Mouse (Mus musculus) lung, postnatal 0 days (tissue): ENCODE data around the gene U2af1. TPM values are rescaled to one million over a fixed set of nuclear protein-coding genes. Genes with fewer than 3 reads are reported as not detected.

ENCODE experiments used
- ATAC-seq: fragments of 200-750 bp; cut with Nextera tagmentation; 2 replicates; pipeline ENCODE4 v1.8.0; 2017; ENCODE audit warnings: moderate library complexity
- DNase-seq: peaks from one replicate; pipeline ENCODE4 v3.0.0-alpha.2; 2016; ENCODE audit warnings: low spot score
- H3K27ac ChIP-seq: fragments of 300-500 bp; sonication (generic); 2 replicates; pipeline ENCODE4 v1.5.1; 2014; ENCODE audit warnings: antibody characterized with exemption, mild to moderate bottlenecking, low read length, mixed read lengths
- H3K27me3 ChIP-seq: fragments of 300-500 bp; sonication (generic); replicated peaks from 2 replicates; pipeline ENCODE4 v1.6.1; 2014; ENCODE audit warnings: low read length, mixed read lengths; ENCODE audit not compliant: insufficient read depth
- H3K36me3 ChIP-seq: fragments of 300-500 bp; sonication (generic); 2 replicates; pipeline ENCODE4 v1.6.1; 2014; ENCODE audit warnings: low read length, mixed read lengths; ENCODE audit not compliant: insufficient read depth
- H3K4me1 ChIP-seq: fragments of 300-500 bp; sonication (generic); 2 replicates; pipeline ENCODE4 v1.6.1; 2014; ENCODE audit warnings: antibody characterized with exemption, low read depth, low read length, mixed read lengths; ENCODE audit not compliant: insufficient read depth
- H3K4me2 ChIP-seq: fragments of 300-500 bp; sonication (generic); replicated peaks from 2 replicates; pipeline ENCODE4 v1.6.1; 2014; ENCODE audit warnings: low read depth, mild to moderate bottlenecking, low read length, moderate library complexity, mixed read lengths
- H3K4me3 ChIP-seq: fragments of 300-500 bp; sonication (generic); 2 replicates; pipeline ENCODE4 v1.5.1; 2014; ENCODE audit warnings: low read depth, low read length
- H3K9ac ChIP-seq: fragments of 300-500 bp; sonication (generic); replicated peaks from 2 replicates; pipeline ENCODE4 v1.6.1; 2014; ENCODE audit warnings: low read depth, mild to moderate bottlenecking
- H3K9me3 ChIP-seq: fragments of 300-500 bp; sonication (generic); 2 replicates; pipeline ENCODE4 v1.6.1; 2016; ENCODE audit warnings: low read length, mixed read lengths
- CTCF ChIP-seq: IDR thresholded peaks from 2 replicates; pipeline ENCODE4 v1.5.1; 2016; ENCODE audit warnings: antibody characterized with exemption, mild to moderate bottlenecking
- EP300 ChIP-seq: IDR thresholded peaks from 2 replicates; pipeline ENCODE4 v1.6.1; 2016; ENCODE audit warnings: antibody characterized with exemption, mild to moderate bottlenecking, control low read depth
- WGBS: fragments of 180-500 bp; shearing (Covaris S2); extraction: QIAGEN DNeasy Blood & Tissue Kit; methylation state at CpG from one replicate; pipeline ENCODE4 v1.1.7; 2014; 5-methylcytosine and 5-hydroxymethylcytosine counted together
- polyA plus RNA-seq: library from polyadenylated mRNA; unstranded; fragments of >200 nt; fragmentation: Nextera tagmentation; extraction: Ambion mirVana; gene quantifications from 2 replicates; pipeline ENCODE4 v1.2.1, GENCODE M21; 2015

U2af1 gene
- polyA plus RNA-seq, 1 experiment from 2014 or later = 161 TPM

DNA sequence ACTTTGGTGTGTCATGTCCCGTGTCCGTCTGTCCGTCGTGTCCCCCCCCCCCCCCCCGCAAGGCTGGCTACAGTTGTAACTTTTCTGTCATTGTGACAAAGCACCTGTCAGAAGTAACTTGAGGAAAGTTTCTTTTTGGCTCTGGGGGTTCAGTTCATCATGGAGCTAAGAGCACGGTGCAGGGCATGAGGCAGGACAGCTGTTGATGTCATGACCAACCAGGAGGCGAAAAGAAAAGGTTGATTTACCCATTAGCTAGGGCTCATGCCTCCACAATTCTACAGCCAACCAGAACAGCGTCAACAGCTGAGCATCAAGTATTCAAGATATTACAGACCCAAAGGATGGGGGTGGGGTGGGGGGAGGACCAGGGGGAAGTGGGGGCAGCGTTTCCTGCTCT, 9.6 kb upstream of the U2af1 start:
- H3K4me2 ChIP-seq = no peak overlapping the region
- no peak overlapping the region for H3K9ac ChIP-seq
- no peaks in the 10 kb centered on the region for H3K9me3 ChIP-seq
- no peak for TF ChIP-seq CTCF
- TF ChIP-seq EP300 = no peak
- no peak overlapping the region for H3K27ac ChIP-seq
- DNase-seq = no peak
- WGBS = 44% methylated on average over 5 of the region's 9 CpGs
- no peak overlapping the region for H3K4me3 ChIP-seq
- H3K36me3 ChIP-seq = no peaks in the 10 kb centered on the region
- no peaks in the 10 kb centered on the region for H3K27me3 ChIP-seq
- H3K4me1 ChIP-seq = no peaks in the 10 kb centered on the region
- ATAC-seq = no peak

DNA sequence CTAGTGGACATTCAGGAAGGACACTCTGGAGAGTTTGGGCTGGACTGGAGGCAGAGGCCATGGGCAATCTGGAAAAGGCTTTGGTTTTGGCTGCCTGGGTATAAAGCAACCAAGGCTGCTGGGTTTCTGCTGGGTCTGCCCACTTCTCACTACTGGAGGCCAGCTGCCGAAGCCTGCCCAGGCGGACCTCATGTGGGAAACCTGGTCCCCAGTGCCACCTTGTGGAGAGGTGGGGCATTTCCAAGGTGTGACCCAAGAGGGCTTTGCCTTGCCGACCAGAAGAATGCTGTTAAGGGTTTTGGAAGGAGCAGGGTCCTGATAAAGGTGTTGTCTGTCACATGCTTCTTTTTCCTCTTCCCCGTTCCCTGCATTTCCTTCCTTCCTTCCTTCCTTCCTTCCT, 6.1 kb upstream of the U2af1 start:
- H3K27me3 ChIP-seq = no peaks in the 10 kb centered on the region
- DNase-seq (peak; percentile 90), ATAC-seq (peak; percentile 92)
- no peak overlapping the region for H3K9ac ChIP-seq
- WGBS = 6% methylated on average over 4 of the region's 4 CpGs
- H3K4me2 ChIP-seq = no peak overlapping the region
- no peaks in the 10 kb centered on the region for H3K9me3 ChIP-seq
- TF ChIP-seq EP300 (no peak), CTCF (peak; percentile 94)
- no peak overlapping the region for H3K27ac ChIP-seq
- H3K4me1 ChIP-seq = no peaks in the 10 kb centered on the region
- no peaks in the 10 kb centered on the region for H3K36me3 ChIP-seq
- H3K4me3 ChIP-seq = no peak overlapping the region

GRCm38 (mm10) chr17:31662855-31663254, 4.2 kb upstream of the U2af1 start:
- Histone ChIP-seq H3K4me3 (no peak overlapping the region), H3K4me2 (no peak overlapping the region), H3K27me3 (no peaks in the 10 kb centered on the region), H3K4me1 (peaks cover 4% of the 10 kb centered on the region; the same call in 1 of the 2 replicates), H3K27ac (no peak overlapping the region), H3K36me3 (no peaks in the 10 kb centered on the region), H3K9ac (no peak overlapping the region), H3K9me3 (no peaks in the 10 kb centered on the region)
- DNase-seq (no peak), ATAC-seq (no peak)
- no peak for TF ChIP-seq EP300
- TF ChIP-seq CTCF = peak; percentile 38; the same call in 1 of the 2 replicates

GRCm38 (mm10) chr17:31660661-31661250, 2.1 kb upstream of the U2af1 start:
- H3K4me1 ChIP-seq = peaks cover 12% of the 10 kb centered on the region; the same call in 1 of the 2 replicates
- H3K36me3 ChIP-seq = no peaks in the 10 kb centered on the region
- H3K4me2 ChIP-seq = no peak overlapping the region
- DNase-seq (no peak), ATAC-seq (no peak)
- H3K4me3 ChIP-seq = no peak overlapping the region
- TF ChIP-seq CTCF = no peak
- no peak for TF ChIP-seq EP300
- H3K9me3 ChIP-seq = no peaks in the 10 kb centered on the region
- no peaks in the 10 kb centered on the region for H3K27me3 ChIP-seq
- H3K9ac ChIP-seq = no peak overlapping the region
- H3K27ac ChIP-seq = no peak overlapping the region
- WGBS = 59% methylated on average over 8 of the region's 8 CpGs

DNA sequence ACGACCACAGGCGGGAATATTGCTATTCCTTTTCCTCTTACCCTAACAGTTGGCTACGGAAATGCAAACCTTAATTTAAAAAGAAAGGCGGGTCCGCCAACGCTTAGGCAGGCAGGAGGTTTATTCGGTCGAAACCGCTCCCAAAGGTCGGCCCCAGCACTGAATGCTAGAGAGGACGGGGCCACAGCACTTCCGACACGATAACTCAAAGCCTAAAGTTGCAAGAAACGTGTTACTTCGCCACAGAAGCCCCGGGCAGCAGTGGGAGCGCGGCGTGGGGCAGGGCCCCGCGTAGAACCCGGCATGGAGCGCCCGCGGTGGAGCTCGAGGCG, 590 bp downstream of the U2af1 start:
- Histone ChIP-seq H3K9ac (peak overlapping the region; percentile 98), H3K4me3 (peak overlapping the region; percentile 94), H3K9me3 (no peaks in the 10 kb centered on the region), H3K27me3 (no peaks in the 10 kb centered on the region), H3K4me1 (peaks cover 12% of the 10 kb centered on the region; the same call in 1 of the 2 replicates), H3K36me3 (peaks cover 12% of the 10 kb centered on the region; the same call in 1 of the 2 replicates), H3K27ac (peak overlapping the region; percentile 87), H3K4me2 (peak overlapping the region; percentile 68)
- WGBS = under 1% methylated on average over 26 of the region's 27 CpGs
- DNase-seq = no peak
- no peak for ATAC-seq
- no peak for TF ChIP-seq CTCF
- no peak for TF ChIP-seq EP300

GRCm38 (mm10) chr17:31657141-31657983, 1.3 kb downstream of the U2af1 start:
- peak overlapping the region; percentile 98 for H3K9ac ChIP-seq
- H3K27me3 ChIP-seq = no peaks in the 10 kb centered on the region
- DNase-seq = peak; percentile 28
- H3K4me2 ChIP-seq = peak overlapping the region; percentile 68
- 39% methylated on average over 12 of the region's 12 CpGs for WGBS
- no peak for ATAC-seq
- H3K4me3 ChIP-seq = peak overlapping the region; percentile 94
- TF ChIP-seq EP300 (peak; percentile 71), CTCF (no peak)
- H3K4me1 ChIP-seq = peaks cover 12% of the 10 kb centered on the region; the same call in 1 of the 2 replicates
- peaks cover 19% of the 10 kb centered on the region; the same call in 1 of the 2 replicates for H3K36me3 ChIP-seq
- H3K27ac ChIP-seq = peak overlapping the region; percentile 87
- no peaks in the 10 kb centered on the region for H3K9me3 ChIP-seq
